ENCODE assay signal across 16 mouse cellular contexts in the genomic region with DNA sequence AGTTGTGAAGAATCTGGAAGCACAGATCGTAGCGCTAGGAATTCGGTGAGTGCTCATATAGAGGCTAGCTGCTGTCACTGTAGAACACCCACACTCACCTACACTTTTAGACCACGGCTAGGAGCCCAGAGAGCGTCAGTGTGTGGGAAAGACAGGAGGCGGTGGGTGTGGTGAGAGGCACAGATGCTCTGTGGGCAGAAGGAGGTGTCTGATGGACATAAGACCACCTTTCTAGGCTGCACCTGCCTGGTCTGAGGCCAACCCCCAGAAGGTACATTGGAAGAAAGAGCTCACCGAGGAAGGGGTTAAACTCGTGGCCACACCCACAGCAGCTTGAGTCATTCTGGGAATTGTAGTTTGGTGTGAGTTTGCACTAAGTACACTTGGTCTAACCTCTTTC. TPM values are rescaled to one million over a fixed set of nuclear protein-coding genes. Genes with fewer than 3 reads are reported as not detected.
DNase-seq lines count a peak whose midpoint lies in the region; ATAC-seq and TF ChIP-seq lines count a peak whose summit lies in the region.
"Had no signal": no experiment of that assay in that cellular context is flagged by ENCODE, and none has a peak within 500 bp of the region (broad histone marks: within the 10 kb centered on the region; RNA-seq: fewer than 3 reads in every experiment).

No protein-coding gene starts in this region.

- TF ChIP-seq CTCF in cortical plate, adult 2 months (IDR thresholded peaks at IDR 0.05; ENCODE audit: extremely low read depth, insufficient read depth, low read length), result no peak
- TF ChIP-seq CTCF in midbrain, postnatal 0 days (IDR thresholded peaks at IDR 0.05), result no peak

- no peak overlapping the region for H3K4me3 ChIP-seq in ES-E14 (ENCODE audit: insufficient read depth in 1 of 2, low read depth in 1 of 2, low read length in 2 of 2, poor library complexity in 1 of 2, severe bottlenecking in 1 of 2)
- H3K4me3 ChIP-seq in cortical plate, adult 2 months (ENCODE audit: insufficient read depth, low read length), result peak overlapping the region; percentile 22
- H3K4me3 ChIP-seq in midbrain, postnatal 0 days (ENCODE audit: low read depth, low read length), result no peak overlapping the region
- H3K4me3 ChIP-seq in kidney, embryonic 14.5 days (ENCODE audit: low read length), result no peak overlapping the region
- H3K4me3 ChIP-seq: gastrocnemius, adult 2 months; heart, adult 2 months; kidney, embryonic 15.5 days; limb, embryonic 12.5 days; stomach, embryonic 15.5 days had no signal

- no peak for DNase-seq in frontal cortex, postnatal 10 days (ENCODE audit: low spot score in 2 of 2)
- no peak for DNase-seq in ES-E14 (ENCODE audit: low read depth, low spot score)
- DNase-seq in midbrain, postnatal 0 days (ENCODE audit: low spot score), result no peak
- DNase-seq in kidney, adult 18-20 months, result no peak
- DNase-seq in c-Kit-positive CD71-positive TER-119-positive erythroid progenitor cells, embryonic 14.5 days (ENCODE audit: low spot score), result no peak
- DNase-seq: cerebellum, adult 9-10 months; gastrocnemius, adult 2 months; heart, adult 2 months; thymus, postnatal 25 days had no signal

- no peaks in the 10 kb centered on the region for H3K27me3 ChIP-seq in midbrain, postnatal 0 days (ENCODE audit: insufficient read depth, low read length)
- H3K27me3 ChIP-seq in kidney, embryonic 14.5 days (ENCODE audit: control insufficient read depth, insufficient read depth, low read length), result no peaks in the 10 kb centered on the region
- H3K27me3 ChIP-seq: stomach, embryonic 15.5 days had no signal

- in situ Hi-C loops in ES-E14 (cut with MboI; ENCODE audit: low sequenced_read_pairs in 2 of 2, unreplicated experiment in 2 of 2), result no loop called here

- H3K4me1 ChIP-seq in ES-E14 (ENCODE audit: control insufficient read depth in 2 of 2, insufficient read depth in 2 of 2, low read length in 2 of 2, poor library complexity in 1 of 2), result no peaks in the 10 kb centered on the region
- H3K4me1 ChIP-seq in cortical plate, adult 2 months (ENCODE audit: control insufficient read depth, insufficient read depth, low read length), result peaks cover 9% of the 10 kb centered on the region
- no peaks in the 10 kb centered on the region; the same call in 1 of the 2 replicates for H3K4me1 ChIP-seq in midbrain, postnatal 0 days (ENCODE audit: insufficient read depth, low read length)
- no peaks in the 10 kb centered on the region for H3K4me1 ChIP-seq in kidney, embryonic 14.5 days (ENCODE audit: control insufficient read depth, insufficient read depth, low read length)
- H3K4me1 ChIP-seq: kidney, embryonic 15.5 days; limb, embryonic 12.5 days; stomach, embryonic 15.5 days had no signal

- no peaks in the 10 kb centered on the region for H3K36me3 ChIP-seq in ES-E14 (ENCODE audit: control insufficient read depth, insufficient read depth, low read length, poor library complexity, severe bottlenecking)
- H3K36me3 ChIP-seq in midbrain, postnatal 0 days (ENCODE audit: insufficient read depth, low read length), result no peaks in the 10 kb centered on the region
- H3K36me3 ChIP-seq in kidney, embryonic 14.5 days (ENCODE audit: control insufficient read depth, insufficient read depth, low read length), result no peaks in the 10 kb centered on the region
- H3K36me3 ChIP-seq: kidney, embryonic 15.5 days; limb, embryonic 12.5 days; stomach, embryonic 15.5 days had no signal

- 77% methylated on average over 8 of the region's 8 CpGs for WGBS in midbrain, postnatal 0 days
- 74% methylated on average over 8 of the region's 8 CpGs for WGBS in kidney, embryonic 14.5 days

- ATAC-seq in frontal cortex, adult (ENCODE audit: low TSS enrichment), result peak; percentile 59
- ATAC-seq in midbrain, postnatal 0 days (ENCODE audit: low FRiP score), result no peak
- no peak for ATAC-seq in kidney, embryonic 14.5 days (ENCODE audit: low FRiP score, low TSS enrichment)

- no peak overlapping the region for H3K27ac ChIP-seq in ES-E14 (ENCODE audit: insufficient read depth, low read depth, low read length, poor library complexity, severe bottlenecking)
- no peak overlapping the region for H3K27ac ChIP-seq in cortical plate, adult 2 months (ENCODE audit: insufficient read depth, low read length)
- no peak overlapping the region for H3K27ac ChIP-seq in midbrain, postnatal 0 days (ENCODE audit: low read depth, low read length)
- no peak overlapping the region for H3K27ac ChIP-seq in kidney, embryonic 14.5 days (ENCODE audit: low read depth, low read length)
- H3K27ac ChIP-seq: gastrocnemius, adult 2 months; heart, adult 2 months; kidney, embryonic 15.5 days; limb, embryonic 12.5 days; stomach, embryonic 15.5 days had no signal

- TF ChIP-seq POLR2A in cortical plate, adult 2 months (IDR thresholded peaks at IDR 0.05; ENCODE audit: extremely low read depth, insufficient read depth, low read length), result no peak

- no peaks in the 10 kb centered on the region for H3K9me3 ChIP-seq in ES-E14 (ENCODE audit: control insufficient read depth, insufficient read depth, low read depth, low read length)
- H3K9me3 ChIP-seq in midbrain, postnatal 0 days (ENCODE audit: low read length), result no peaks in the 10 kb centered on the region
- no peaks in the 10 kb centered on the region for H3K9me3 ChIP-seq in kidney, embryonic 14.5 days (ENCODE audit: control insufficient read depth, low read length)
- H3K9me3 ChIP-seq: kidney, embryonic 15.5 days; limb, embryonic 12.5 days; stomach, embryonic 15.5 days had no signal

- peak overlapping the region; percentile 30 for H3K4me2 ChIP-seq in midbrain, postnatal 0 days (ENCODE audit: low read depth, low read length, poor library complexity, severe bottlenecking)
- H3K4me2 ChIP-seq in kidney, embryonic 14.5 days (replicated peaks; ENCODE audit: low read depth, low read length), result no peak overlapping the region
- H3K4me2 ChIP-seq: kidney, embryonic 15.5 days; limb, embryonic 12.5 days; stomach, embryonic 15.5 days had no signal

- no peak overlapping the region for H3K9ac ChIP-seq in ES-E14 (ENCODE audit: insufficient read depth, low read depth, low read length, poor library complexity, severe bottlenecking)
- no peak overlapping the region for H3K9ac ChIP-seq in midbrain, postnatal 0 days (replicated peaks; ENCODE audit: low read length, poor library complexity, severe bottlenecking)
- H3K9ac ChIP-seq in kidney, embryonic 14.5 days (ENCODE audit: low read depth, low read length), result no peak overlapping the region
- H3K9ac ChIP-seq: kidney, embryonic 15.5 days; limb, embryonic 12.5 days; stomach, embryonic 15.5 days had no signal

TF ChIP-seq in ES-E14, 5 proteins besides CTCF, POLR2A, EP300 and RAD21:
- TF ChIP-seq CHD2 (IDR thresholded peaks at IDR 0.05; ENCODE audit: low read depth, low read length) (no peak), HCFC1 (IDR thresholded peaks at IDR 0.05; ENCODE audit: borderline replicate concordance, insufficient read depth, low read length) (peak; percentile 89)

RNA-seq across cellular contexts. Expression of a gene that starts 5.2 kb away (rescaled TPM):
- total RNA-seq in ES-E14 (2012; rRNA removed), result 6.2 and 12.4 TPM in 2 replicates
- polyA plus RNA-seq in cortical plate, adult 2 months (2012; rRNA removed), result 223 and 236 TPM in 2 replicates
- total RNA-seq in midbrain, postnatal 0 days (2014; rRNA removed), result 49.6 and 53.9 TPM in 2 replicates
- polyA plus RNA-seq in midbrain, postnatal 0 days (2015; fragmentation: Nextera tagmentation; extraction: Ambion mirVana), result 31.4 and 33.8 TPM in 2 replicates
- 11.0 and 16.4 TPM in 2 replicates for polyA plus RNA-seq in kidney, embryonic 14.5 days (2014; fragmentation: Nextera tagmentation; extraction: Ambion mirVana)

RNA-seq across cellular contexts. Expression of a gene that starts 16.0 kb away (rescaled TPM):
- total RNA-seq in ES-E14 (2012; rRNA removed), result not detected in 2 replicates
- 0.56 and 0.59 TPM in 2 replicates for polyA plus RNA-seq in cortical plate, adult 2 months (2012; rRNA removed)
- not detected in 2 replicates for total RNA-seq in midbrain, postnatal 0 days (2014; rRNA removed)
- polyA plus RNA-seq in midbrain, postnatal 0 days (2015; fragmentation: Nextera tagmentation; extraction: Ambion mirVana), result 0.71 TPM in 1 of 2 replicates, not detected in the other
- 10.2 and 13.2 TPM in 2 replicates for polyA plus RNA-seq in kidney, embryonic 14.5 days (2014; fragmentation: Nextera tagmentation; extraction: Ambion mirVana)
- total RNA-seq: gastrocnemius, adult 2 months; heart, adult 2 months had no signal
- polyA plus RNA-seq: heart, adult 2 months; limb, embryonic 12.5 days; neural tube, embryonic 14.5 days had no signal
